Comparison of ENCODE assay signal across 24 mouse cellular contexts in genomic region chr9:88529571-88529970, GRCm38 (mm10). TPM values are rescaled to one million over a fixed set of nuclear protein-coding genes. Genes with fewer than 3 reads are reported as not detected.
DNase-seq lines count a peak whose midpoint lies in the region; ATAC-seq lines count a peak whose summit lies in the region.
"Had no signal": no experiment of that assay in that cellular context is flagged by ENCODE, and none has a peak within 500 bp of the region (broad histone marks: within the 10 kb centered on the region; RNA-seq: fewer than 3 reads in every experiment).

No protein-coding gene starts in this region.

- DNase-seq in adrenal gland, adult 2 months: peak; percentile 33
- no peak for DNase-seq in adrenal gland, postnatal 14 days
- DNase-seq in 416B (ENCODE audit: low read depth): peak; percentile 59
- no peak for DNase-seq in gastrocnemius, postnatal 10 days
- DNase-seq in ovary, postnatal 36 days (ENCODE audit: low spot score): no peak
- DNase-seq: adrenal gland, adult 8-10 months; B cell, adult 2 months; cerebellum, adult 11 months; cerebellum, adult 2 months; cerebellum, adult 9-11 months; cerebellum, postnatal 25 days; gastrocnemius, postnatal 14 days; heart, adult 18-20 months; heart, postnatal 10 days; heart, postnatal 36 days had no signal

- ATAC-seq in granulocyte monocyte progenitor cell, adult 5-6 weeks (replicated peaks; ENCODE audit: poor library complexity, severe bottlenecking): peak; percentile 78
- ATAC-seq: forebrain, embryonic 15.5 days; hindbrain, embryonic 16.5 days; intestine, embryonic 15.5 days; Patski had no signal

RNA-seq across cellular contexts. Expression of gene Zfp949, which starts 18.2 kb away (rescaled TPM):
- 10 to 100 TPM in 1 of 2 experiments, 1 to 10 TPM in 1; 9.1 to 10.9 TPM for total RNA-seq in adrenal gland, adult 2 months (2021)
- 0.95 and 1.4 TPM in 2 replicates for polyA plus RNA-seq in adrenal gland, adult 2 months (2012; rRNA removed)
- 9.1 and 11.7 TPM in 2 replicates for total RNA-seq in adrenal gland, postnatal 14 days (2021)
- 8.9 and 12.4 TPM in 2 replicates for total RNA-seq in granulocyte monocyte progenitor cell, adult 5-6 weeks (2014; fragmentation: Nextera tagmentation)
- 7.3 and 10.6 TPM in 2 replicates for total RNA-seq in granulocyte monocyte progenitor cell, adult 5-6 weeks (2017)
- total RNA-seq in gastrocnemius, postnatal 10 days (2021): 1 to 10 TPM; 6.4 to 7.1 TPM

RNA-seq across cellular contexts. Expression of gene Syncrip, which starts 47.2 kb away (rescaled TPM):
- total RNA-seq in adrenal gland, adult 2 months (2021): 10 to 100 TPM; 67.6 to 69.1 TPM
- 3.1 and 4.5 TPM in 2 replicates for polyA plus RNA-seq in adrenal gland, adult 2 months (2012; rRNA removed)
- total RNA-seq in adrenal gland, postnatal 14 days (2021): 117 and 126 TPM in 2 replicates
- total RNA-seq in granulocyte monocyte progenitor cell, adult 5-6 weeks (2014; fragmentation: Nextera tagmentation): 231 and 250 TPM in 2 replicates
- 274 and 276 TPM in 2 replicates for total RNA-seq in granulocyte monocyte progenitor cell, adult 5-6 weeks (2017)
- total RNA-seq in gastrocnemius, postnatal 10 days (2021): 10 to 100 TPM; 65.8 to 77.3 TPM

RNA-seq across cellular contexts. Expression of gene Trim43a, which starts 51.1 kb away (rescaled TPM):
- total RNA-seq in adrenal gland, adult 2 months (2021): under 1 TPM; 0.31 to 0.46 TPM
- not detected in 2 replicates for polyA plus RNA-seq in adrenal gland, adult 2 months (2012; rRNA removed)
- total RNA-seq in adrenal gland, postnatal 14 days (2021): 0.30 and 0.64 TPM in 2 replicates
- not detected in 2 replicates for total RNA-seq in granulocyte monocyte progenitor cell, adult 5-6 weeks (2014; fragmentation: Nextera tagmentation)
- total RNA-seq in granulocyte monocyte progenitor cell, adult 5-6 weeks (2017): not detected in 2 replicates
- total RNA-seq in gastrocnemius, postnatal 10 days (2021): not detected
- total RNA-seq: common myeloid progenitor, adult 5-6 weeks; gastrocnemius, postnatal 4 days; heart, adult 18-20 months had no signal
- polyA plus RNA-seq: erythroblast, embryonic 14.5 days; G1E; intestine, embryonic 15.5 days; Patski had no signal

Comparison
In these comparisons a context has a peak if more than half of its experiments do, and no peak if none do; other contexts are left out.
1. DNase-seq: peak in adrenal gland, adult 2 months (single experiment) and 416B (single experiment); none in adrenal gland, postnatal 14 days (single experiment), gastrocnemius, postnatal 10 days (single experiment) and ovary, postnatal 36 days (single experiment).